Mouse (Mus musculus) spleen, adult 2 months (tissue): ENCODE data around the gene 2010300C02Rik.

Experiments
- CTCF ChIP-seq: fragments of 200-500 bp; IDR thresholded peaks from 2 replicates; pipeline ENCODE4 v1.5.1; 2011; ENCODE audit warnings: mild to moderate bottlenecking, inconsistent platforms; ENCODE audit not compliant: insufficient read depth, insufficient read length, insufficient replicate concordance; ENCODE audit errors: extremely low read depth
- POLR2A ChIP-seq: fragments of 200-500 bp; IDR thresholded peaks from 2 replicates; pipeline ENCODE4 v1.6.1; 2011; ENCODE audit warnings: low read depth, low read length, inconsistent platforms

DNA sequence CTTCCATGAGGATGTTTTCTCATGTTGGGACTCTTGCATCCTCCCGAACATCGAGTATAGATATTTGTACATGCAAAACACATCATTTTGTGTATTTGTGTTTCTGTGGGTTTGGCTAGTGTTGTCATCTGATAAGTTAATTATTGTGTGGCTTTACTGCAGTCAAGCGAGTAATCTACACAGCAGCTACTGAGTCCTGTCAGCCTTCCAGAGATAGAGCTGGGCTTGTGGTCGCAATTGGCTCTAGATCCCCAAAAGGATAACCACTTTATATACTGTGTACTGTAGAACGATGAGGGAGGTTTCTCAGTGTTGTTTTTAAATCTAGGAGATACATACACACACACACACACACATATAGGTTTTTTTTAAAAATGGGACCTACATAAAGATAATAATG, 16.0 kb upstream of the 2010300C02Rik start:
- TF ChIP-seq CTCF (no peak), POLR2A (no peak)
